Mouse (Mus musculus) thymus, postnatal 10 days (tissue): Measurements from ENCODE around the gene Socs3.

Experiments used
- DNase-seq, 2 experiments: peaks; one replicate each; pipeline ENCODE4 v3.0.0; 2021; ENCODE audit warnings: low spot score in 2 of 2

Gene Socs3

DNA sequence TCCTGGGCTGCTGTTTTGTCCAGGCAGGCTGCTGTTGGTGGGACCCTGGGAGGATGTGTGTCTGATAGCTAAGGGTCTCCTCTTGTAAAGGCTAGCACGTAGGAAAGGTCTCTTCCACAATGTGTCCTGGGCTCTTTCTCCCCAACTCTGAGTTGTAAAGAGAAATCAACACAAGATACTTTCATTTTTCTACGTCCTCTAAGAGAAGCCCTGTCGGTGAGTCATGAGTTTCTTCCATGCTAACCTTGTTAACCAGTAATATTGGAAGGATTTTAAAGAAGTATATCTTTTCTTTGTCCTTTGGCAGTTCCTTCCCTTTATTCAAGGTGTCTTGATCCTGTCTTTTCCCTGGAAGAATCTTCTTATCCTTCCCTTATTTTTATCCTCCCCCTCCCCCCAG, 25.8 kb upstream of the Socs3 start:
- DNase-seq, result no peak

GRCm38 (mm10) chr11:117995255-117995654, 25.4 kb upstream of the Socs3 start:
- no peak for DNase-seq

- no peak for DNase-seq
Measured at GRCm38 (mm10) chr11:117994250-117995057, 24.6 kb upstream of the Socs3 start.

DNA sequence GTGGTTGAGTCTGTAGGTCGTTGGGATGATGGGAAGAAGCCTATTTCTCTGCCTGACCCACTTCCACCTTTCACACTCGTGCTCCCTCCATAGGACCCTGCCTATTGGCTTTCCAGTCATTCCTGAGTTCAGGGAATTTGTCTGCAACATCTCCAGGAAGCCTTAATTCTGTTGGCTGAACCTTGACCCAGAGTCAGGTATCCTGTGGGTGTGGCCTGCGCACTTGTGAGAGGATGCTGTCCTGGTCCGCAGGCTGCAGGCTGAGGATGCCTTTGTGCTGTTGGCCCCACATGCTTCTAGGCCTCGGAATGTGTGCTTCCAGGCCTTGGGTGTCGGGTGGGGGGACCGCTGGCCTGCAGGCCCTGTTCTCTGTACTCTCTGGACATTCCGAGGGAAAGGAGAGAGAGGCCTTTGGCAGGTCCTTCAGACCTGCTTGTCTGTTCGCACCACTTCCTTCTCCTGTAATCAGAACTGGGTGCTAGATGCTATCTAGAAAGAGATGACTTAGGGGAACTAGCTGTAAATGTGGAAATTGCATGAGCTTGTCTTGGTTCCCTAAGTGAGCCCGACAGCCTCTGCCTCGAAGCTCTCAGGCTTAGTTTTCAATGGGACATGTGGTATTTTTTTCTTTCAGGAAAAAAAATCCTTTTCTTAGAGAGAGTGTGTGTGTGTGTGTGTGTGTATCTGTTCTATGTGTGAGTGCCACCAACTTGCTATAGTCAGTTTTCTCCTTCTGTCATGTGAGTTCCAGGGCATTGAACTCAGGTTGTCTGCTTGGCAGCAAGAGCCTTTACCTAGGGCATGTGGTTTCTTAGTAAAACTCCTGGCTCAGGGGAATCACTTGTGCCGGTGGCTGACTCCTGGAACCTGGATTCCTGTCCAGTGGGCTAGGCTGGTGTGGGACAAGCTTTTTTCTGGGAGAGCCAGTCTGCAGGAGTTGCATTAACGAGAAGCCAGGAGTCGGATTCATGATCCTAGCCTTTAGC, 23.6 kb upstream of the Socs3 start:
- DNase-seq, result no peak

- DNase-seq, result no peak
Measured at GRCm38 (mm10) chr11:117991502-117992470, 21.9 kb upstream of the Socs3 start.

GRCm38 (mm10) chr11:117989926-117990325, 20.1 kb upstream of the Socs3 start:
- DNase-seq, result no peak

DNA sequence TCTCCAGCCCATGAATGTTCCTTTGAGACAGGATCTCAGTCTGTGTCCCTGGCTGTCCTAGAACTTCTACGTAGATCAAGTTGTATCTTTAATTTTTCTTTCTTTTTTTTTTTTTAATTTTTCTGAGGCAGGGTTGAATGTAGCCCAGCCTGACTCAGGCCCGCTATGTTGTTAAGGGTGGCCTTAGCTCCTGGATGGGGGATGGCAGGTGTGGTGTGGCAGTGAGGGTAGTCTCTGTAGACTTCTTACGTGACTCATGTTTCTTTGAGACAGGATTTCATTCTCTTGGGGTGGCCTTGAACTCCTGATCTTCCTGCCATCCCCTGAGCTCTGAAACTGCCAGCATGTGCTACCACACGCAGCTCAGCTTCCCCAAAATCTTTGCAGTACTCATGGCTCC, 19.4 kb upstream of the Socs3 start:
- no peak for DNase-seq

GRCm38 (mm10) chr11:117987968-117988367, 18.1 kb upstream of the Socs3 start:
- DNase-seq, result no peak

DNA sequence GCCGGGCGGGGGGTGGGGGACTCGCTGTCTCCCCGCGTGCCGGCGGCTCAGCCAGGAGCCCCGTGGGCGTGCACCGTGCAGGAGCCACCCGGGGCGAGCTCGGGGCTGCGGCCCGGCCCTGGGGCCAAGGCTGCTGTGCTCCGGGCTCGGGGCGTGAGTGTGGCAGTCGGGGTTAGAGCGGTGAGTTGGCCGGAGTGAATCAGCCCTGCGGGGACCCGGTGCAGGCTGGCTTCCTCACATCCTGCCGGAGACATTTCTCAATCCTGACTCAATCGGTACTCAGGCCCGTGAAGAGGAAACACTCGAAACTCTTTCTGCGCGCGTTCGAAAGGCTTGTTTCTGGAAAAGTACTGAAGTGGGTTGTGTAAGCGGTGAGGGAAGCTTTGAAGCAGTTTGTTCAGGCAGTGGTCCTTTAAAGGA, 17.2 kb upstream of the Socs3 start:
- DNase-seq, result peak in 1 of 2 experiments; percentile 14

GRCm38 (mm10) chr11:117986126-117987031, 16.5 kb upstream of the Socs3 start, which contains the start of gene Pgs1:
Pgs1 (plus strand) TSS chr11:117986292.
- peak; percentile 86 to 93 for DNase-seq

- no peak for DNase-seq
Measured at GRCm38 (mm10) chr11:117983770-117984169, 13.9 kb upstream of the Socs3 start.

GRCm38 (mm10) chr11:117982426-117982825, 12.6 kb upstream of the Socs3 start:
- DNase-seq, result no peak

- DNase-seq, result no peak
Measured at GRCm38 (mm10) chr11:117979388-117979787, 9.5 kb upstream of the Socs3 start.

DNA sequence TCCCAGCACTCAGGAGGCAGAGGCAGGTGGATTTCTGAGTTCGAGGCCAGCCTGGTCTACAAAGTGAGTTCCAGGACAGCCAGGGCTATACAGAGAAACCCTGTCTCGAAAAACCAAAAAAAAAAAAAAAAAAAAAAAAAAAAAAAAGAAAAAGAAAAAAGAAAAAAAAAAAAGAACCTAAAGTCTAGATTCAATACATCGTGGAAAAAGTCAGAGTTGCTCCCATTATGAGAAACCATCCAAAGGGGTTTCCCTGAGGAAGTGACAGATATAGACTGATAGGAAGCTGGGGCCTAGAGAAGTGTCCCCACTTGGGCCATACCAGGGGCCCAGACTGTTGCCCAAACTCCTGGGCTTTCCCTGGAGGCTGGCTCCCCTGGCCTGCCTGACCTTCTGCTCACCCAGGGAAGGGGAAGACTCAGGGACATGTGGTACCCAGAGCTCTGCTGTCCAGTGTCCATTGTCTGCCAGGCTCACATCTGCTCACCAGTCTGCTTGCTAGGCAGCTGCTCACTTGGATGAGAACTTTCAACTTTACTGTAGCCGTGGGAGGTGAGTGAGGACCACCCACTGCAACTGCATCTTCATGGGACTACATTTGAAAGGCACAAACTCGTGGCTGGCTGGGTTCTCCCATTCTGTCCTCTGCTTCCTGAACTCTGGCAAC, 8.0 kb upstream of the Socs3 start:
- no peak for DNase-seq

DNA sequence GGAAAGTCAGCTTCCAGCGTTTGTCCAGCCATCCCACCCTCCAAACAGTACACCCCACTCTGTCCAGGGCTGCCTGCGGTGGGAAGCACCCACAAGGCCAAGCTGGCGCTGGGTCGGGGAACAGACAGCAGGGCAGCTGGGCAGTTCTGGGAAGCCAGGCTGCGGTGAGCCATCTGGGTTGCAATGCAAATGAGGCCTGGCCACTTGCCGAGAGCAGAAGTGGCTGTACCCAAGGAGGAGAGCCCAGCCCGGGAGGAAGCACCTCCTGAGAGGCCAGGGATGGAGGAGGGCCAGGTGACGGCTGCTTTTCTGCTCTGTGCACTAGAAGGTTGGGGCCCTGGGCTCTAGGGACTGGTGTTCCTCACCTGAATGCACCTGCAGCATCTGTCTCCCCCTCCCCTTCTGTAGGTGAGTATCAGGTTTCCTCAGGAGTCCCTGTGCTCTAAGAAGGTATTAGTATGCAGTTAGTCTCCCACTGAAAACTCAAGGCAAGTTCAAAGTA, 6.3 kb upstream of the Socs3 start:
- DNase-seq, result no peak

DNA sequence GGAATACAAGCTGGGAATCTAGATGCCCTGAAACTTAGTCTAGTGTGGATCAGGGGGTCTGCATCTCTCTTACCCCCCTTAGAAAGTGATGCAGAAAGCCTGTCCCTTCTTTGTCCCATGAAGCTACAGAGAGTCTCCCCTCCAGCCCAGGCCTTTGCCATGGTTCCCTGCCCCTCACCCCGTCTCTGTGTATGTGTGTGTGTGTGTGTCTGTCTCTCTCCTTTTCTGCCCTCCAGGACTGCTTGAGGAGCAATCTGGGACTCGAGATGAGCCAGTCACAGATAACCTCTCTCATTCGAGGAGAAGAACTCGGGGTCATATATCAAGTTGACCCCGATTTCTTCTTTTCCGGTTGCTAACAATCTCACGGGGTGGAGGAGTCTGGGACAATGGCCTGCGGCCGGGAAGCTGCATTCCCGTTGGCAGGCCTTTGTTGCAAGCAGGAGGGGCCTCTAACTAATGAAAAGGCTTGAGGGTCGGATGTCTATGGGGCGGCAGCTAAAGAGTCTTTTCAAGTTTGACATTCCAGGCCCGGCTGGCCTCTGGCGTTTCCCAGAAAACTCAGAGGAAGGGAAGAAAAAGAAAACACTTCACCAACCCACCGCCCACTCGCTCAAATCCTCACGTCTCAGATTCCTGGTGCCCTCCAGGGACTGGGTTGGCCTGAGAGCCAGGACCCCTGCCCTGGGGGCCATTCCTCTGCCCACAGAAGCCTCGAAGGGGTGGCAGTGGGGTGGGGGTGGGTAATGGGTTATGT, 5.5 kb upstream of the Socs3 start:
- DNase-seq, result no peak

DNA sequence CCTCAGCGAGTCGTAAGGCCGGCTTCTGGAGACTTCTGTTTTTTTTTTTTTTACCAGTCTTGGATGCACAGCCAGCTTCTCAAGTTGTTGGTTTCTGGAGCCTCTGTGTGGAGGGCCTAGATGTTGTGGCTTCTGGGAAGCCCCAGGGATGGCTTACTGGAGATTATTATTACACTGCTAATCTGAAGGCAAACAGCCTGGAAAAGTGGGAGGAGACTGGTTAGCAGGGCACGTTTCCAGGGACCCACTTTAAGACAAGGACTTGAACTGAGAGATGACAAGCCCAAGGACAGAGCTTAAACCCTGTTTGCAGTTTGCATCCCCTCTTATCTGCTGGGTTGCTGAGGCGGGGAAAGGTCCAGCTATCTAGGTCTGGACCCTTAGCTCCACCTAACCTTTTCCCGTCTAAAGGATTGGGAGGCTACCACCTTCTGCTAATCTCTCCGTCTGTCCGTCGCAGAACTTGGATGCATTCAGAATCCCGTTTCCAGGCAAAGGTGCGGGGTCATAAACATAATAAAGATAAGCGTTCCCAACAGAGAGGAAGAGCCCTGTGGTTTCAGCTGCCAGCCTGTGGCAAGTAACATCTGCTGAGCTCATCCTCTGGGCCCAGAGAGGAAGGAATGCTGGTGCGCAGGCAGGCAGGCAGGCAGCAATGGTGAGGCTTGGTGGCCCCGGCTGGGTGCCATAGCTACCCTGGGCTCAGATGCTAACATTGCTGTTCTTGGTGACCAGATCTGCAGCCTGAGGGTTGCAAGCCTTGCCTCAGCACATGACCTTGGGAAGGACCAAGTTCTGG, 4.7 kb upstream of the Socs3 start:
- peak; percentile 43 to 51 for DNase-seq

- DNase-seq, result no peak
Measured at GRCm38 (mm10) chr11:117973569-117973968, 3.7 kb upstream of the Socs3 start.
